Mouse (Mus musculus) ovary, postnatal 36 days (tissue): ENCODE measurements at regions not wholly inside any gene's neighbourhood (a gene's known extent, or its start where the extent isn't known, plus 50 kb on each side); places are given as distances from the start of the nearest gene placed in this dataset.
"Not testable (repeated sequence)": the region's sequence is repeated elsewhere in the genome, so short reads cannot be mapped to it uniquely, and the experiment has no call there.

Experiments
- DNase-seq: peaks from one replicate; pipeline ENCODE4 v3.0.0; 2022; ENCODE audit warnings: low spot score, mixed read lengths

- DNase-seq = no peak
Observed at GRCm38 (mm10) chr13:72280871-72281270, 317.3 kb upstream of the Irx1 start.

GRCm38 (mm10) chr13:72282764-72283163 is 319.2 kb upstream of the Irx1 start:
- DNase-seq = no peak

GRCm38 (mm10) chr13:72283701-72284100 is 320.2 kb upstream of the Irx1 start:
- no peak for DNase-seq

GRCm38 (mm10) chr13:72286301-72286700 is 322.8 kb upstream of the Irx1 start:
- no peak for DNase-seq

DNA sequence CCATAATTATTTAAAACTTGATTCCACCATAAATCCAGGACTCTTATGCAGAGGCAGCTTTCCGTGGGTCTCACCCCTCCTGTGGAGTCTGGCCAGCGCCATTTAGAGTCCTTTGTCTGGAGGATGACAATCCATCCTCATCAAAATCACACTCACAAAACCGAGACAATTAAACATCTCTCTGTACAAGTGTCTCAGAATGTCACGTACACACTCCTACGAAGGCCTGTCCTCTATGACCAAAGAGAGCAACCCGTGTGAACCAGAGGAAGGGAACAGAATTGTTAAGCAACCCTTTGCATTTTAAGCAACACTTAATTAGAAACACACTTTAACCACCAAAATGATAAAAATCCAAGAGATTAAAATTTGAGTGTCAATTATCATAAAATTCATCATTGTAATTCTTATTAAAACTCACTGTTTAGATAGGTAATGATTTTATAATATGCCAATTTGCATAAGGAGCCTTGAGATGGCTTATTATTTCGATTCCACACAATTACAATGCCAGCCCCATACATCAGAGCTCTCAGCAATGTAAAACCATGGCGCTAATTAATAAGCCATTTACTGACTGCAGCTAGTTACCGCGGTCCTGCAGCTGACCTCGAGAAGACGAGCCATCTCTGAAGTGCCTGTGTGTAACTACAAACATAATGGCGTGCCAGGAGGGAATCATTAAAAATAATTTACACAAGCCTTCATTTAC is 325.0 kb upstream of the Irx1 start:
- DNase-seq = no peak

DNA sequence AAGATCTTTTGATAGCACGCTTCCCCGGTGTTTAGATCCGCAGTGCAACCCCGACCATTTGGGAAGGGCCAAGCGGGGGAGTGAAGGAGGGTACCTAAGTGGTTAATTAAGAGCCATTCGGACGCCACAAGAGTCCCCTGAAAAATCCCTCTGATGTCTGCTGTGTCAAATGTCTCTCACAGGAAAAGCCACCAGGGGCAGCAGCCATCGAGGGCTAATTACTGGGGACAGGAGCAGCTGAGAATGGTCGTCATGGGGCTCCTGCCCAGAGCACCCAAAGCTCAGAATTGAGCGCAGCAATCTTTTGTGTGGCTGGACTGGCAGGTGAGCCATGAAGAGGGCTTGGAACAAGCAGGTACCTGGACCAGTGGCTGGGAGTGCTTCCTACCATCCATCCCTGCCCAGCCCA is 325.6 kb upstream of the Irx1 start:
- DNase-seq = no peak

DNA sequence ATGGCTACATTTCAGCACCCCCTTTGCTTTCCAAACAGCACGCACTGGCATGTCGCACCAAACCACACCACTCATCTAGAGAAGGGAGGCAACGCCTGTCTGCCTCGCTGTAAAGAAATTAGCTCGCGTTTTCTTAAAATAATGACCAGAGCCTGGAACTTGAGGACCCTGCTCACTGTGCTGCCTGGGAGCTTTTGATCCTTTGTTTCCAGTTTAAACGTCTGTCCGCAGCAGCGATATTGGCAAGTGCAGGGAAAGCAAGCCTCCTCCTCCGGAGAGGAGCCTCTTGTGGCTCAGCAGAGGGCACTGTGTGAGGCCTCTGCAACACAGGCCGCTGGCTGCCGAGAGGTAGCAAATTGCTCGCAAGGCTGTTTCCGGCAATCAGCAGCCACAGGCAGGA is 328.8 kb upstream of the Irx1 start:
- peak; percentile 14 for DNase-seq

DNA sequence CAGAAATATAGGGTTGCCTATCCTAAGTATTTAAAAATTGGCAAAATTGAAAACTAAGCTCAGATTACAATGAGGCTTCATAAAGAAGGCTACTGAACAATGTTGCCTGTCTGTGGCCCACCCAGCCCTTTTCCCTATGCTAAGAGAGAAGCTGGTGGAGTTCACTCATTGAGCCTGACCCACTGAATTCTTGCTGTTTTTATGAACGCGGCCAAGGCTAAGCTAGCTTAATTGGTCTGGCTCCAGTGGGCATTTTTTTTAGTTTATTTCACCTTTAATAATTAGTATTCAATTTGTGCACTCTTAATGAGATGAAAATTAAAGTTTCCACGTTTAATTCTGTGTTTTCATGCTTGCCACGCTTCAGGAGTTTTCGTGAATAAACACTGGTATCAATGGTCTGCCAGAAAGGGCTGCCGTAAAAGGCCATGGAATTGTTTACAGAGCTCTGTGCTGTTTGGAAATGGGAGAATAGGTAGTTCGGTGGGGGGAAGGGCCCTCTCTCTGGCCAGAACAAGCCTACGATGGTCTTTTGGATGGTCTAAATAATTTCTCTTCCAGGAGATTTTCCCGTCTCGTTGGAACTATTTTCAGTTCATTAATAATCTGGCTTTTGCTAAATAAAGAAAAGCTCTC is 329.7 kb upstream of the Irx1 start:
- no peak for DNase-seq

- no peak for DNase-seq
Observed at GRCm38 (mm10) chr13:72298264-72298870, 330.3 kb upstream of the Irx2 start.

GRCm38 (mm10) chr13:72299660-72300059 is 329.0 kb upstream of the Irx2 start:
- DNase-seq = no peak

GRCm38 (mm10) chr13:72301114-72301513 is 327.5 kb upstream of the Irx2 start:
- DNase-seq = no peak

DNA sequence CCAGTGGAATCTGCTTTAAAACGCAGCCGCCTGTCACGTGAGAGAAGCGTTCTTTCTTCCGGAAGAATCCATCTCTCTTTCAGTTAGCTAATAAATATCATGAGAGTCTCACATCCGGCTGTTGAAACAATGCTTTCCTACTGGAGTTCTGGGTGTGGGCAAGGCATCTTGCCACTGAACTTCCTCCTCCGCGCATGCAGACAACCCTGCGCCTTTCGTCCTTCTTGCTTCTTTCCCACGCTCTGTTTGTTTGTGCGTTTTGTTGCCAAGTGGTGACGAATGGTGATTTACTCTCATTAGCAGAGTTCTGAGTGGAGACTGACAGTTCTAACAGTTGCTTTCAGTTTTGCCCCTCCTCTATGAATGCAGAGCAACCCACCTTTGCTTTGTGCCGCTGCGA is 326.8 kb upstream of the Irx2 start:
- DNase-seq = no peak

DNA sequence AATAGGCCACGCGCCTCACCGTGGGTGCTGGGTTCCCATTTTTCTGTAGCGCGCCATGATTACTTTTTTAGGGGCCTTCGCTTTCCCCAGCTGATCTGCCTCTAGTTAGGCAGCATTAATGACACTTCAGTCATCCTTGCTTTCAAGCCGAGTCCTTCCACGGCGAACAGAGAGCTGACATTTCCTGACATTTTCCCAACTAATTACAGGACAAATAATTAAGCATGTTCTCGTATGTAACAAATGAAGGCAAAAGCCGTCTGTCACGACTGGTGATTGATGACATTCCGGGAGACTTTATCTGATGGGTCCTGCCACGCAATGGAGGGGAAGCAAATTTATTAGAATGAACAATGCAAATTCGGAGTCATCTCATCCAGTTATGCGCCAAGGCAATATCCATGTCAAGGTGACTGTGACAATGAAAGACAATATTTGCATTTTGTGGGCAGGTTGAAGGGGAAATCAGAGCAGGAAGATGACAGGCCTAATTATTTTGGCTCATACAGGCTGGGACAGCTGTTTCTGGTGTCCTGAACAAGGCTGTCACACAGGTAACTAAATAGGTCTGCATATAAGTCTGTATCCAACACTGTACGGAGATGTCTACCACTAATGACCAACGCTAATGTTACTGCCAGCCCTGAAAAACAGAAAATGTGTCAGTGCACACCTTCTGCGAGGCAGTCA is 326.0 kb upstream of the Irx2 start:
- no peak for DNase-seq

DNA sequence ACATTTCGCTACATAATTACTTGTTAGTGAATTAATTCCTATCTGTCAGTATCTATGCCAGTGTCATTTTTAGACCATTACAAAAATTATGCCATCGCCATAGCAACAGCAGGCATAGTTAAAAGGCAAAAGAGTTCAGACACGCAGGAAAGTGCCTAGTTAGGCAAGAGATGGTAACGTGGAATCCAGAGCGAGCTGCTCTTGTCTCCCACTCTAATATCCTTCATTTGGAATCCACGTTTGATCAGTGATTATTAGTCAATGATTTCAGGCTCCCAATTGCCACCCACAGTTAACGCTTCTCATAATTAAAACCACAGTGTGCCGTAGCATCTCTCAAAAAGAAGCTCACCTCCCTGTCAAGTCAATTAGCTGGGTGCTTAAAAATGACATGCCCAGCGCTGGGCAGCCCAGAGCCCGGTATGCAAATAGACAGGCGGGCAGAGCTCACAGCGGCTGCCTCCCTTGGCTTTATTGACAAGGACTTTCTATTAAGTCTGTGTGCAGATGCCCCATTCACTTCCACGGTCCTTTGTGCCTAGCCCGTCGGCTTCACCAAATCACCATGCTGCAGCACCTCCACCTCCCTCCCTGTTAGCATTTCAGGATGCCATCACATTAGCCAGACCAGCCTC is 325.4 kb upstream of the Irx2 start:
- DNase-seq = no peak

GRCm38 (mm10) chr13:72324041-72324690 is 304.5 kb upstream of the Irx2 start:
- DNase-seq = no peak

- DNase-seq = not testable (repeated sequence)
Observed at GRCm38 (mm10) chr13:72326201-72326600, 302.4 kb upstream of the Irx2 start.

DNA sequence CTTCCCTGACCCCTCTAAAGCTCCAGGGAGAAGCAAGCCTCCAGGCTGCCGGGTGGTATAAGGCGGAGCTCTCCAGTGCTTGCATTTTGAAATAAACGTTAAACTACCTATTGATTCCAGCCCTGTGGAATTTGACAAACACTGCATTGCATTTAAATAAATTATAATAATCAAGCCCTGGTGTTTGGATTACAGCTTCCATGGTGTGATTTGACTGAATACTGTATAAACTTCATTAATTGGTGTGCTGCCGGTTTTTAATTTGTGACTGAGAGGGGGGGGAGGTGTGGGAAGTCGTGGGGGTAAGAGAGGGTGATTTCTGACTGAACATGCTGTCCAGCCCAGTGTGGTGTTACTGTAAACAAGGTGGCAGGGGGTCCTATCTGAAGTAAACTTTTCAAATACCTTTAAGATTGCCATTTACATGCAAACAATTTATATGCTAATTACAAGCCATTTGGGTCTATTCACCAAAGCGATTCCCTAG is 282.9 kb upstream of the Irx2 start:
- no peak for DNase-seq

DNA sequence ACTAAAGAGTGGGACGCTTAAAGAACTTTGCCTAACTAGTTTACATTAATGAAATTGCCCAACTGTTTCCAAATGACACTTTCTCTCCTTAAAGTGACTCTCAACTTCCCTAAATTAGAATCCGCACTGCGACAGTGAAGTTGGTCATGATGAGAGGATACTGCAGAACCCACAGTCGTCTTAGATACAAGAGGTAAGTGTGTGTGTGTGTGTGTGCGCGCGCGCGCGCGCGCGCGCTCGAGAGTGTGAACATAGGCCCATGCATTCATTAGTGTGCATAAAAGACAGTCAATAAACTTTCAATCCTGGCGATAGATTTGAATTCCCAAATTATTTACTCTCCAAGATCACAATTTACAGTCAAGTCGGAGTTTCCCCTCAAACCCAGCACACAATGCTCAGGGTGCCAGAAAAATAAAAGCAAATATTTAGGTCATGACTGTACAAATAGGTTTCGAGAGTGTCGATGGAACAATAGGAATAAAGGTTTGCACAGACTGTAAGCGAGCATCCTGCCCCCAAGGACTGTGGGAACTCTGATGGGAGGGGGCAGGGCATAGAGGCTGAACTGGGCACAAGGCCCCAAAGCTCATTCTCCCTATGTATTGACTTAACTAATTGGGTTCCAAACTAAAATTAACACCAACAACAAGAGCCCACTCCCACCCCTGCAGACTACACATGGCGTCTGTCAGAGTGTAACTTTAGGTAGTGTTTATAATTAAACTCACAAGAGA is 282.2 kb upstream of the Irx2 start:
- DNase-seq = no peak

- DNase-seq = no peak
Observed at GRCm38 (mm10) chr13:72346944-72347586, 281.6 kb upstream of the Irx2 start.

GRCm38 (mm10) chr13:72352641-72353181 is 275.9 kb upstream of the Irx2 start:
- no peak for DNase-seq
